Mouse (Mus musculus) MEL (cell line): Measurements from ENCODE around the gene C1ql1.

Experiments
- CTCF ChIP-seq, 3 experiments: IDR thresholded peaks in 2 of 3; conservative IDR thresholded peaks in 1 of 3; 2 replicates each; pipeline ENCODE4 v1.5.1; 2011 to 2012; ENCODE audit warnings: low read length in 3 of 3, low read depth in 2 of 3, mild to moderate bottlenecking in 2 of 3, improper control_type of control experiment in 1 of 3, inconsistent platforms in 1 of 3, mixed read lengths in 1 of 3, moderate library complexity in 1 of 3; ENCODE audit not compliant: control insufficient read depth in 1 of 3, insufficient read depth in 1 of 3, poor library complexity in 1 of 3, severe bottlenecking in 1 of 3
- MAFK ChIP-seq: IDR thresholded peaks from 2 replicates; pipeline ENCODE4 v1.6.1; 2011; ENCODE audit warnings: low read depth, mild to moderate bottlenecking, low read length, improper control_type of control experiment, borderline replicate concordance
- MAX ChIP-seq: IDR thresholded peaks from 2 replicates; pipeline ENCODE4 v1.6.1; 2011; ENCODE audit warnings: low read length, improper control_type of control experiment
- NRF1 ChIP-seq: IDR thresholded peaks from 2 replicates; pipeline ENCODE4 v1.6.1; 2014; ENCODE audit warnings: low read depth, mild to moderate bottlenecking, inconsistent platforms, low read length, improper control_type of control experiment, moderate library complexity; ENCODE audit not compliant: poor library complexity, insufficient read depth, severe bottlenecking
- POLR2A ChIP-seq, 2 experiments: IDR thresholded peaks; 2 replicates each; pipeline ENCODE4 v1.6.1; 2011 to 2012; ENCODE audit warnings: low read length in 2 of 2, mild to moderate bottlenecking in 2 of 2, control low read depth in 1 of 2, improper control_type of control experiment in 1 of 2, low read depth in 1 of 2, moderate library complexity in 1 of 2; ENCODE audit not compliant: control insufficient read depth in 1 of 2, insufficient read depth in 1 of 2, poor library complexity in 1 of 2

GRCm38 (mm10) chr11:102957692-102958091, 11.2 kb upstream of the C1ql1 start:
- TF ChIP-seq POLR2A (IDR thresholded peaks at IDR 0.05; ENCODE audit: control insufficient read depth in 1 of 2, insufficient read depth in 1 of 2, low read depth in 1 of 2, low read length in 2 of 2, poor library complexity in 1 of 2) (no peak), MAX (no peak), MAFK (no peak), CTCF (IDR thresholded peaks at IDR 0.05 in 2 of 3, conservative IDR thresholded peaks at IDR 0.05 in 1 of 3; ENCODE audit: control insufficient read depth in 1 of 3, insufficient read depth in 1 of 3, low read depth in 2 of 3, low read length in 3 of 3, poor library complexity in 1 of 3, severe bottlenecking in 1 of 3) (no peak), NRF1 (no peak)
